Mouse (Mus musculus): ENCODE data around the gene Bri3.

Bri3 gene

GRCm38 (mm10) chr5:144261829-144262228 is 17.6 kb downstream of the Bri3 start:
- DNase-seq (ENCODE audit: low spot score in 2 of 2): no peak

GRCm38 (mm10) chr5:144263082-144263481 is 18.8 kb downstream of the Bri3 start:
- no peak for DNase-seq (ENCODE audit: low spot score in 2 of 2)

- no peak for DNase-seq (ENCODE audit: low spot score in 2 of 2)
Measured at GRCm38 (mm10) chr5:144263496-144263895, 19.3 kb downstream of the Bri3 start.

- DNase-seq (ENCODE audit: low spot score in 2 of 2): peak in 1 of 2 experiments; percentile 68
Measured at GRCm38 (mm10) chr5:144267535-144268241, 23.5 kb downstream of the Bri3 start.

- no peak for DNase-seq (ENCODE audit: low spot score in 2 of 2)
Measured at GRCm38 (mm10) chr5:144269926-144270325, 25.7 kb downstream of the Bri3 start.

GRCm38 (mm10) chr5:144270420-144270819 is 26.2 kb downstream of the Bri3 start:
- no peak for DNase-seq (ENCODE audit: low spot score in 2 of 2)

- DNase-seq (ENCODE audit: low spot score in 2 of 2): no peak
Measured at GRCm38 (mm10) chr5:144271118-144271517, 26.9 kb downstream of the Bri3 start.

GRCm38 (mm10) chr5:144271772-144272171 is 27.5 kb downstream of the Bri3 start:
- DNase-seq (ENCODE audit: low spot score in 2 of 2): no peak

GRCm38 (mm10) chr5:144274904-144275303 is 30.7 kb downstream of the Bri3 start:
- no peak for DNase-seq (ENCODE audit: low spot score in 2 of 2)

GRCm38 (mm10) chr5:144276898-144277630 is 32.8 kb downstream of the Bri3 start:
- no peak for DNase-seq (ENCODE audit: low spot score in 2 of 2)

GRCm38 (mm10) chr5:144278374-144278960 is 34.2 kb downstream of the Bri3 start:
- no peak for DNase-seq (ENCODE audit: low spot score in 2 of 2)

- no peak for DNase-seq (ENCODE audit: low spot score in 2 of 2)
Measured at GRCm38 (mm10) chr5:144279081-144279541, 34.9 kb downstream of the Bri3 start.

GRCm38 (mm10) chr5:144279926-144280325 is 35.7 kb downstream of the Bri3 start:
- no peak for DNase-seq (ENCODE audit: low spot score in 2 of 2)

GRCm38 (mm10) chr5:144282470-144283260 is 38.4 kb downstream of the Bri3 start:
- no peak for DNase-seq (ENCODE audit: low spot score in 2 of 2)

- no peak for DNase-seq (ENCODE audit: low spot score in 2 of 2)
Measured at GRCm38 (mm10) chr5:144283551-144284031, 39.4 kb downstream of the Bri3 start.

- DNase-seq (ENCODE audit: low spot score in 2 of 2): no peak
Measured at GRCm38 (mm10) chr5:144284599-144284998, 40.4 kb downstream of the Bri3 start.

- no peak for DNase-seq (ENCODE audit: low spot score in 2 of 2)
Measured at GRCm38 (mm10) chr5:144286591-144287266, 42.5 kb downstream of the Bri3 start.

GRCm38 (mm10) chr5:144287267-144287820 is 43.1 kb downstream of the Bri3 start:
- no peak for DNase-seq (ENCODE audit: low spot score in 2 of 2)

- no peak for DNase-seq (ENCODE audit: low spot score in 2 of 2)
Measured at GRCm38 (mm10) chr5:144288391-144288790, 44.2 kb downstream of the Bri3 start.

GRCm38 (mm10) chr5:144289769-144290440 is 45.7 kb downstream of the Bri3 start:
- DNase-seq (ENCODE audit: low spot score in 2 of 2): peak; percentile 15 to 55
